Mouse (Mus musculus): ENCODE results near the gene Myh7. TPM values are rescaled to one million over a fixed set of nuclear protein-coding genes. Genes with fewer than 3 reads are reported as not detected.

The Myh7 gene
- polyA plus RNA-seq, 1 experiment from 2014 or later: 0.16 TPM

DNA sequence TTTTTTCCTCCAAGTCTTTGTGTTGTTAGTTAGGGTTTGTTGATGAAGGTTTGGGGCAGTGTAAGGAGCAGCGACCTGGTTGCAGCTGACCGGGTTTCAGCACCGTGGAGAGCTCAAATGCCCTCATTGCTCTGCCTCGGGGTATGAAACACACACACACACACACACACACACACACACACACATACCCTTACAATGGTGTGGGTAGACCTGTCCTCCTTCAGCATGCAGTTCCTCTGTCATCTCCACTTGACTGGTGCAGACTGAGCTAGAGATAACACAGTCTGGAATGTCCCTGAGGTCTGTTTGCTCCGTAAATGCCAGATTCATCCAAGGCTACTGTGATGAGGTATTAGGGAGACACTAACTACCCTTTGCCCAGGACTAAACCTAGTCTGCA is 32.8 kb upstream of the Myh7 start:
- DNase-seq (ENCODE audit: low spot score) (no peak), ATAC-seq (replicated peaks; ENCODE audit: low FRiP score, low read depth) (no peak)
- Histone ChIP-seq H3K9ac (ENCODE audit: low read depth, low read length) (no peak overlapping the region), H3K27me3 (ENCODE audit: insufficient read depth, low read length) (no peaks in the 10 kb centered on the region), H3K27ac (no peak overlapping the region), H3K9me3 (replicated peaks; ENCODE audit: low read length) (no peaks in the 10 kb centered on the region), H3K4me3 (replicated peaks; ENCODE audit: low read depth, low read length) (no peak overlapping the region), H3K4me1 (replicated peaks; ENCODE audit: insufficient read depth, low read length) (0 out of 2 replicates have a peak, but pooled peaks cover 6% of the 10 kb centered on the region), H3K4me2 (ENCODE audit: low read length) (no peak overlapping the region), H3K36me3 (ENCODE audit: insufficient read depth, low read length) (peaks cover 16% of the 10 kb centered on the region; the same call in 1 of the 2 replicates)
- no peak for TF ChIP-seq CTCF (IDR thresholded peaks at IDR 0.05; ENCODE audit: low read depth)
- 17% methylated on average over 5 of the region's 5 CpGs for WGBS

DNA sequence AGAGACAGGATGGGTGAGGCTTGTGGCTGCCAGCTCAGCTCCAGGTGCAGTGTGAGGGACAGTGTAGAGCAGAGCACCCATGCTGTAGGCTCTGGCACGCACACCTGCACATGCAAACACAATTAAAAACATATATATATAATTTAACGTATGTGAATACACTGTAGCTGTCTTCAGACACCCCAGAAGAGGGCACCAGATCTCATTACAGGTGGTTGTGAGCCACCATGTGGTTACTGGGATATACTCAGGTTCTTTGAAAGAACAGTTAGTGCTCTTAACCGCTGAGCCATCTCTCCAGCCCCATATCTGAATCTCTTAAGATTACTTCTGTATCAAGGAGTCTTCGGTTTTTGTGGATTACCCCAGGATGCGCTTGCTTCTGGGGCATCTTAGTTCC is 31.1 kb upstream of the Myh7 start:
- no peaks in the 10 kb centered on the region for H3K9me3 ChIP-seq (replicated peaks; ENCODE audit: low read length)
- no peak for ATAC-seq (replicated peaks; ENCODE audit: low FRiP score, low read depth)
- 81% methylated on average over 5 of the region's 5 CpGs for WGBS

DNA sequence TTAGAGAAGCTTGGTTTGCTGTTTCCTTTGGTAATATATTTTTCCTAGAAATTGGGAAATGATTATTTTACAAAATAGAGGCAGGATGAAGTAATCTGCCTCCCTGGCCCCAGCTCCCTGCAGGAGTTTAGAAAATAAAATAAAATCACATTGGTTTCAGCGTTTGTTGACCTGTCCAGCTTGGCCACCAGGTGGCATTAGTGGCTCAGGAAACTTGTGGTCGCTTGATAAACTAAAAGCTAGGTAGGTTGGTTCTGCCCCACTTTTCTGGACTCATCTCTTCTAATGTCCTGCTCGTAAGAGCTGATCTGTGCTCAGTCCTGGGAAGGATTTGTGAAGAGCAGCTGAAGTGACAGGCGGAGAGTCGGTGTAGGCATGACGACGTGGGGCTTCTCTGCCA is 29.8 kb upstream of the Myh7 start:
- Histone ChIP-seq H3K9ac (ENCODE audit: low read depth, low read length) (no peak overlapping the region), H3K4me3 (replicated peaks; ENCODE audit: low read depth, low read length) (no peak overlapping the region), H3K4me2 (ENCODE audit: low read length) (no peak overlapping the region), H3K27me3 (ENCODE audit: insufficient read depth, low read length) (no peaks in the 10 kb centered on the region), H3K9me3 (replicated peaks; ENCODE audit: low read length) (no peaks in the 10 kb centered on the region), H3K36me3 (ENCODE audit: insufficient read depth, low read length) (peaks cover 37% of the 10 kb centered on the region), H3K27ac (no peak overlapping the region), H3K4me1 (replicated peaks; ENCODE audit: insufficient read depth, low read length) (0 out of 2 replicates have a peak, but pooled peaks cover 6% of the 10 kb centered on the region)
- no peak for ATAC-seq (replicated peaks; ENCODE audit: low FRiP score, low read depth)
- DNase-seq (ENCODE audit: low spot score): peak; percentile 80
- peak; percentile 86 for TF ChIP-seq CTCF (IDR thresholded peaks at IDR 0.05; ENCODE audit: low read depth)
- WGBS: 58% methylated on average over 7 of the region's 7 CpGs

More for the DNA sequence above, 31.1 kb upstream of the Myh7 start:
- Histone ChIP-seq H3K9ac (ENCODE audit: low read depth, low read length) (no peak overlapping the region), H3K27me3 (ENCODE audit: insufficient read depth, low read length) (no peaks in the 10 kb centered on the region), H3K4me3 (replicated peaks; ENCODE audit: low read depth, low read length) (no peak overlapping the region), H3K27ac (no peak overlapping the region), H3K4me1 (replicated peaks; ENCODE audit: insufficient read depth, low read length) (0 out of 2 replicates have a peak, but pooled peaks cover 6% of the 10 kb centered on the region), H3K36me3 (ENCODE audit: insufficient read depth, low read length) (peaks cover 32% of the 10 kb centered on the region), H3K4me2 (ENCODE audit: low read length) (no peak overlapping the region)
- peak; percentile 54 for TF ChIP-seq CTCF (IDR thresholded peaks at IDR 0.05; ENCODE audit: low read depth)
- DNase-seq (ENCODE audit: low spot score): no peak

DNA sequence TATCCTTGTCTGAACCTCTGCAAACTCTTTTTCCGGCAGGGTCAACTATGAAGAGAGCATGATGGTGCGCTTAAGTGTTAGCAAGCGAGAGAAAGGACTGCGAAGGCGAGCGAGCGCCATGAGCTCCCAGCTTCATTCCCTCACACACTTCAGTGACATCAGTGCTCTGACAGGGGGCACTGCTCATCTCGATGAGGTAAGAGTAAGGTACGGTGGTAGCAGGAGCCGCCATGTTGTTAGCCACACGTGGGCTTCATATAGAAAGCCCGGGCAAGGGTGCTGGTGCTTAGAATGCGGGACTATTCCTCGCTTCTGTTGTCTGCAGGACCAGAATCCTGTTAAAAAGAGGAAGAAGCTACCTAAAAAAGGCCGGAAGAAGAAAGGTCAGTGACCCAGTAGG is 28.6 kb upstream of the Myh7 start:
- Histone ChIP-seq H3K9ac (ENCODE audit: low read depth, low read length) (no peak overlapping the region), H3K4me1 (replicated peaks; ENCODE audit: insufficient read depth, low read length) (no peaks in the 10 kb centered on the region), H3K4me2 (ENCODE audit: low read length) (no peak overlapping the region), H3K4me3 (replicated peaks; ENCODE audit: low read depth, low read length) (no peak overlapping the region), H3K27ac (no peak overlapping the region), H3K36me3 (ENCODE audit: insufficient read depth, low read length) (peaks cover 37% of the 10 kb centered on the region), H3K9me3 (replicated peaks; ENCODE audit: low read length) (no peaks in the 10 kb centered on the region), H3K27me3 (ENCODE audit: insufficient read depth, low read length) (no peaks in the 10 kb centered on the region)
- ATAC-seq (replicated peaks; ENCODE audit: low FRiP score, low read depth): no peak
- TF ChIP-seq CTCF (IDR thresholded peaks at IDR 0.05; ENCODE audit: low read depth): no peak
- WGBS: 91% methylated on average over 15 of the region's 15 CpGs
- DNase-seq (ENCODE audit: low spot score): no peak

DNA sequence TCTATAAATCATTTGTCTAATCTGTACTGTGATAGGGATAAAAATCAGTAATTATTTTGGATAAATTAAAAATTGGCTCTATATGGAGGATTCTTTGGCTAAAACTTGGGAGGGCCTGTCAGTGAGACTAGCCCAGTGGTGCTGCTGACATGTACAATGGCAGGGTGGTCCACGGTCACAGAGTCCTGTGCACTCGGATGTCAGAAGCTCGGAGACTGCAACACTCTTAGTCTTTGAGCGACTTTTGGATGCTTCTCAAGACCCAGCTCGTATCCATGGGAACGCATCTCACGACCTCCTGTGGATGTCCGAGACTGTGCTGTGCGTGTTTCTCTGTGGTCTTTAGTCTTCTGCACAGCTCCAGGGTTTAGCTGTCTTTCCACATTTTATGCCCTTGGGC is 26.0 kb upstream of the Myh7 start:
- Histone ChIP-seq H3K4me1 (replicated peaks; ENCODE audit: insufficient read depth, low read length) (no peaks in the 10 kb centered on the region), H3K27me3 (ENCODE audit: insufficient read depth, low read length) (no peaks in the 10 kb centered on the region), H3K4me3 (replicated peaks; ENCODE audit: low read depth, low read length) (no peak overlapping the region), H3K4me2 (ENCODE audit: low read length) (no peak overlapping the region), H3K36me3 (ENCODE audit: insufficient read depth, low read length) (peaks cover 47% of the 10 kb centered on the region), H3K27ac (no peak overlapping the region), H3K9ac (ENCODE audit: low read depth, low read length) (no peak overlapping the region), H3K9me3 (replicated peaks; ENCODE audit: low read length) (no peaks in the 10 kb centered on the region)
- TF ChIP-seq CTCF (IDR thresholded peaks at IDR 0.05; ENCODE audit: low read depth): no peak
- no peak for ATAC-seq (replicated peaks; ENCODE audit: low FRiP score, low read depth)
- no peak for DNase-seq (ENCODE audit: low spot score)
- WGBS: 83% methylated on average over 9 of the region's 9 CpGs

DNA sequence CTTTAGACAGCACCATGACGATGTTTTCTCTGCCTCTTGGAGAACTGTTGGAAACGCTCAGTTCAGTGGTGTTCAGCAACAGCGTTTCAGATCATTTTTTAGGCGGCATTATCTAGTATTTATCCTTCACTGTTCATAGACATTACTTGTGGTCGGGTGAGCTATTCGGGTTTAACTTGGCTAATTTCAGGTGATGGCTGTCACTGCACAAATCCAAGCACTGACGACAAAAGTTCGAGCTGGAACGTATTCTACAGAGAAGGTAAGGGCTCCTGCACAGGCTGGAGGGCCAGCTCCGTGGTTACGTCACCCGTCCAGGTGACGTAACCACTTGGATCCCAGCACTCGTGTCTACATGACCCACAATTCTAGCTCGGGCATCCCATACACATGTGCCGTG is 22.4 kb upstream of the Myh7 start:
- Histone ChIP-seq H3K27me3 (ENCODE audit: insufficient read depth, low read length) (no peaks in the 10 kb centered on the region), H3K9me3 (replicated peaks; ENCODE audit: low read length) (no peaks in the 10 kb centered on the region), H3K4me1 (replicated peaks; ENCODE audit: insufficient read depth, low read length) (no peaks in the 10 kb centered on the region), H3K36me3 (ENCODE audit: insufficient read depth, low read length) (peaks cover 29% of the 10 kb centered on the region), H3K9ac (ENCODE audit: low read depth, low read length) (no peak overlapping the region), H3K4me3 (replicated peaks; ENCODE audit: low read depth, low read length) (no peak overlapping the region), H3K4me2 (ENCODE audit: low read length) (no peak overlapping the region), H3K27ac (no peak overlapping the region)
- ATAC-seq (replicated peaks; ENCODE audit: low FRiP score, low read depth) (no peak), DNase-seq (ENCODE audit: low spot score) (no peak)
- no peak for TF ChIP-seq CTCF (IDR thresholded peaks at IDR 0.05; ENCODE audit: low read depth)
- 93% methylated on average over 16 of the region's 16 CpGs for WGBS

DNA sequence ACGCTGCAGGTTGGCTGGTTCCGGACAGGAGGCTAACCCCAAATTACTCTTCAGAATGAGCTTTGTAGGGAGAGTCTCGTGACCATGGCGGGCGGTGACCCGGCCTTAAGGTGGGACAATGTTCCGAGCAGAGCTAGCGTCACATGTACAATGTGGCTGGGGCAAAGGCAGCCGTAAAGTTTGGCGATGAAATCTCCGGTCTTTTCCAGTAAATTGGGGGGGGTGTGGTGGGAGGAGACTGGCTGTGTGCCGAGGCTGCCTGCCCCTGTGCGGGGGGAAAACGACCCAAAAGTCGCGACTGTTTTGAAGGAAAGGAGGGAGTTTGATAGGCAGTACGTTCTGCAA is 21.3 kb upstream of the Myh7 start:
- Histone ChIP-seq H3K4me1 (replicated peaks; ENCODE audit: insufficient read depth, low read length) (no peaks in the 10 kb centered on the region), H3K9ac (ENCODE audit: low read depth, low read length) (peak overlapping the region; percentile 67), H3K27ac (peak overlapping the region; percentile 87), H3K4me3 (replicated peaks; ENCODE audit: low read depth, low read length) (peak overlapping the region; percentile 67), H3K9me3 (replicated peaks; ENCODE audit: low read length) (no peaks in the 10 kb centered on the region), H3K27me3 (ENCODE audit: insufficient read depth, low read length) (no peaks in the 10 kb centered on the region), H3K4me2 (ENCODE audit: low read length) (peak overlapping the region; percentile 73), H3K36me3 (ENCODE audit: insufficient read depth, low read length) (peaks cover 18% of the 10 kb centered on the region; the same call in 1 of the 2 replicates)
- TF ChIP-seq CTCF (IDR thresholded peaks at IDR 0.05; ENCODE audit: low read depth): no peak
- no peak; the same call in 1 of the 2 replicates for ATAC-seq (replicated peaks; ENCODE audit: low FRiP score, low read depth)
- under 1% methylated on average over 17 of the region's 17 CpGs for WGBS
- DNase-seq (ENCODE audit: low spot score): no peak
